Mouse (Mus musculus): ENCODE results near the gene Krt78. TPM values are rescaled to one million over a fixed set of nuclear protein-coding genes. Genes with fewer than 3 reads are reported as not detected.

Krt78 gene
- polyA plus RNA-seq, 1 experiment, result 0.94 TPM

GRCm38 (mm10) chr15:101995484-101996236 is 41.6 kb upstream of the Krt78 start:
- Histone ChIP-seq H3K27me3 (ENCODE audit: control insufficient read depth, insufficient read depth, low read length) (no peaks in the 10 kb centered on the region), H3K36me3 (ENCODE audit: control insufficient read depth, insufficient read depth, low read length) (no peaks in the 10 kb centered on the region), H3K4me1 (replicated peaks; ENCODE audit: control insufficient read depth, insufficient read depth, low read length) (no peaks in the 10 kb centered on the region), H3K27ac (ENCODE audit: control insufficient read depth, insufficient read depth, low read length) (peak overlapping the region; percentile 20; the same call in 1 of the 2 replicates), H3K4me3 (ENCODE audit: control insufficient read depth, insufficient read depth, low read length) (no peak overlapping the region)
- 85% methylated on average over 4 of the region's 4 CpGs for WGBS
- DNase-seq, result no peak
- TF ChIP-seq POLR2A (IDR thresholded peaks at IDR 0.05; ENCODE audit: control insufficient read depth, extremely low read depth, insufficient read depth, low read length, poor library complexity) (no peak), CTCF (IDR thresholded peaks at IDR 0.05; ENCODE audit: borderline replicate concordance, control insufficient read depth, extremely low read depth, insufficient read depth, low read length, poor library complexity) (no peak)

- DNase-seq, result no peak
- no peak overlapping the region for H3K4me3 ChIP-seq (ENCODE audit: control insufficient read depth, insufficient read depth, low read length)
- no peaks in the 10 kb centered on the region for H3K4me1 ChIP-seq (replicated peaks; ENCODE audit: control insufficient read depth, insufficient read depth, low read length)
- H3K27me3 ChIP-seq (ENCODE audit: control insufficient read depth, insufficient read depth, low read length), result no peaks in the 10 kb centered on the region
- WGBS, result 87% methylated on average over 6 of the region's 6 CpGs
- H3K27ac ChIP-seq (ENCODE audit: control insufficient read depth, insufficient read depth, low read length), result no peak overlapping the region
- TF ChIP-seq POLR2A (IDR thresholded peaks at IDR 0.05; ENCODE audit: control insufficient read depth, extremely low read depth, insufficient read depth, low read length, poor library complexity) (no peak), CTCF (IDR thresholded peaks at IDR 0.05; ENCODE audit: borderline replicate concordance, control insufficient read depth, extremely low read depth, insufficient read depth, low read length, poor library complexity) (no peak)
- H3K36me3 ChIP-seq (ENCODE audit: control insufficient read depth, insufficient read depth, low read length), result no peaks in the 10 kb centered on the region
Observed at GRCm38 (mm10) chr15:101994365-101994764, 40.3 kb upstream of the Krt78 start.

DNA sequence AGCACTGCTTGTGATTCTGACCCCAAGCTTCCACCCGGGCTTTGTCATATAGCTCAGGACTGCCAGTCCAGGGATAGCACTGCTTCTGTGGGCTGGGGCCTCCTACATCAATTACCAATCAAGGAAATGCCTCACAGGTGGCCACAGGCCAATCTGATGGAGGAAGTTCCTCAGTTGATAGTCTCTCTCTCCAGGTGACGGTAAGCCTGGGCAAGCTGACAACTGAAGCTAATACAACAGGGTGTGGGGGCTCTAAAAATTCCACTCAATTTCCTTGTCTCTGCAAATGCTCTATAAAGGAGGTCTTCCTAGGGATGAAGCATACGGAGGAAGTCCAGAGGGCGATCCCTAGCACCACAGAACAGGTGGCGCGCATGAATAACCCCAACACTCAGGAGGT is 36.9 kb upstream of the Krt78 start:
- H3K4me3 ChIP-seq (ENCODE audit: control insufficient read depth, insufficient read depth, low read length), result no peak overlapping the region
- 75% methylated on average over 6 of the region's 6 CpGs for WGBS
- no peaks in the 10 kb centered on the region for H3K36me3 ChIP-seq (ENCODE audit: control insufficient read depth, insufficient read depth, low read length)
- no peak for TF ChIP-seq POLR2A (IDR thresholded peaks at IDR 0.05; ENCODE audit: control insufficient read depth, extremely low read depth, insufficient read depth, low read length, poor library complexity)
- no peak for TF ChIP-seq CTCF (IDR thresholded peaks at IDR 0.05; ENCODE audit: borderline replicate concordance, control insufficient read depth, extremely low read depth, insufficient read depth, low read length, poor library complexity)
- H3K27me3 ChIP-seq (ENCODE audit: control insufficient read depth, insufficient read depth, low read length), result no peaks in the 10 kb centered on the region
- no peak for DNase-seq
- H3K4me1 ChIP-seq (replicated peaks; ENCODE audit: control insufficient read depth, insufficient read depth, low read length), result no peaks in the 10 kb centered on the region
- H3K27ac ChIP-seq (ENCODE audit: control insufficient read depth, insufficient read depth, low read length), result no peak overlapping the region

DNA sequence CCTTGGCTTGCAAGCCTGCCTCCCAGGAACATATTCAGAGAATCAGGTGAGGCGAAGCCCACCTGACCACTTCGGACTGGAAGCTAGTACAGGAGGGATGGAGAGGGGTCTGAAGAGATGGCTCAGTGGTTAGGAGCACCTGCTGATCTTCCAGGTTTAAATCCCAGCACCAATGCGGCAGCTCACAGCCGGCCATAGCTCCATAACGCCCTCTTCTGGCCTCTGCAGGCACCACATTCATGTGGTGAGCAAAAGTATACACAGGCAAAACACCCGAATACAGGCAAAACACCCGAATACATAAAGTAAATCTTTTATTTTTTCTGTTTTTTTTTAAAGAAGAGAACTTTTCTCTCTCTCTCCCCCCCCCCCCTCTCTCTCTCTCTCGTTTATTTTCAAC is 34.6 kb upstream of the Krt78 start:
- 70% methylated on average over 8 of the region's 8 CpGs for WGBS
- no peak overlapping the region for H3K27ac ChIP-seq (ENCODE audit: control insufficient read depth, insufficient read depth, low read length)
- H3K4me1 ChIP-seq (replicated peaks; ENCODE audit: control insufficient read depth, insufficient read depth, low read length), result peaks cover 3% of the 10 kb centered on the region
- DNase-seq, result no peak
- H3K4me3 ChIP-seq (ENCODE audit: control insufficient read depth, insufficient read depth, low read length), result no peak overlapping the region
- no peaks in the 10 kb centered on the region for H3K27me3 ChIP-seq (ENCODE audit: control insufficient read depth, insufficient read depth, low read length)
- no peak for TF ChIP-seq POLR2A (IDR thresholded peaks at IDR 0.05; ENCODE audit: control insufficient read depth, extremely low read depth, insufficient read depth, low read length, poor library complexity)
- TF ChIP-seq CTCF (IDR thresholded peaks at IDR 0.05; ENCODE audit: borderline replicate concordance, control insufficient read depth, extremely low read depth, insufficient read depth, low read length, poor library complexity), result no peak
- no peaks in the 10 kb centered on the region for H3K36me3 ChIP-seq (ENCODE audit: control insufficient read depth, insufficient read depth, low read length)

GRCm38 (mm10) chr15:101988119-101988518 is 34.0 kb upstream of the Krt78 start:
- H3K27me3 ChIP-seq (ENCODE audit: control insufficient read depth, insufficient read depth, low read length), result no peaks in the 10 kb centered on the region
- H3K27ac ChIP-seq (ENCODE audit: control insufficient read depth, insufficient read depth, low read length), result no peak overlapping the region
- H3K36me3 ChIP-seq (ENCODE audit: control insufficient read depth, insufficient read depth, low read length), result no peaks in the 10 kb centered on the region
- H3K4me1 ChIP-seq (replicated peaks; ENCODE audit: control insufficient read depth, insufficient read depth, low read length), result peaks cover 3% of the 10 kb centered on the region
- 1% methylated on average over 10 of the region's 10 CpGs for WGBS
- no peak overlapping the region for H3K4me3 ChIP-seq (ENCODE audit: control insufficient read depth, insufficient read depth, low read length)
- TF ChIP-seq POLR2A (IDR thresholded peaks at IDR 0.05; ENCODE audit: control insufficient read depth, extremely low read depth, insufficient read depth, low read length, poor library complexity) (no peak), CTCF (IDR thresholded peaks at IDR 0.05; ENCODE audit: borderline replicate concordance, control insufficient read depth, extremely low read depth, insufficient read depth, low read length, poor library complexity) (no peak)
- peak; percentile 77 for DNase-seq

GRCm38 (mm10) chr15:101984746-101985145 is 30.7 kb upstream of the Krt78 start:
- TF ChIP-seq CTCF (IDR thresholded peaks at IDR 0.05; ENCODE audit: borderline replicate concordance, control insufficient read depth, extremely low read depth, insufficient read depth, low read length, poor library complexity) (no peak), POLR2A (IDR thresholded peaks at IDR 0.05; ENCODE audit: control insufficient read depth, extremely low read depth, insufficient read depth, low read length, poor library complexity) (no peak)
- DNase-seq, result no peak
- no peak overlapping the region for H3K4me3 ChIP-seq (ENCODE audit: control insufficient read depth, insufficient read depth, low read length)
- 7% methylated on average over 6 of the region's 6 CpGs for WGBS
- H3K4me1 ChIP-seq (replicated peaks; ENCODE audit: control insufficient read depth, insufficient read depth, low read length), result peaks cover 3% of the 10 kb centered on the region
- no peaks in the 10 kb centered on the region for H3K27me3 ChIP-seq (ENCODE audit: control insufficient read depth, insufficient read depth, low read length)
- no peaks in the 10 kb centered on the region for H3K36me3 ChIP-seq (ENCODE audit: control insufficient read depth, insufficient read depth, low read length)
- H3K27ac ChIP-seq (ENCODE audit: control insufficient read depth, insufficient read depth, low read length), result no peak overlapping the region

Measured in thymus, adult 2 months (tissue).